Mouse (Mus musculus) mammary gland, adult 2 months (tissue): ENCODE data around the gene Krt88. TPM values are rescaled to one million over a fixed set of nuclear protein-coding genes. Genes with fewer than 3 reads are reported as not detected.

Experiments
- polyA plus RNA-seq: library from polyadenylated mRNA; depleted of rRNA; stranded (reverse); fragments of >200 nt; gene quantifications from 2 replicates; pipeline ENCODE4 v1.2.3, GENCODE M21; 2012; ENCODE audit warnings: low replicate concordance; rRNA removed

Gene Krt88
- not detected in 2 replicates for polyA plus RNA-seq

DNA sequence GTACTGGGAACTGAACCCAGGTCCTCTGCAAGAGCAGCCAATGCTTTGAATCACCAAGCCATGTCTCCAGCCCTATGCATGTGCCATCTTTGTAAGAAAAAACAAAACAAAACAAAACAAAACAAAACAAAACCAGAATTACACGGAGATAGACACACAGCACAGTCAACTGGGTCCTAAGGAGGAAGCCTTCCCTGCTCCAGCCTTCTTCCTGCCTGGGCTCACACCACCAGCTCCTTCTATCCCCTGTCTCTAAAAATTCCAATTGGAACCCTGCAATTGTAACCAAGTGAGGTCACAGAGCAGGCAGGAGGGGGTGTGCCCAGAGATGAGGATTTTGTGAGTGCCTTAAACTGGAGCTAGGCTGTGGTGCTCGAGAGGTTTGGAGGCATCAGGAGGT lies at the start of gene Krt88:
Gene Krt88 (plus strand): TSS at position 301 of the 400 bp plus-strand sequence.

GRCm38 (mm10) chr15:101410775-101411174 lies 36.8 kb upstream of the Krt88 start, which contains the start of gene Krt7:
Gene Krt7, plus strand, starts transcription at chr15:101411043.

DNA sequence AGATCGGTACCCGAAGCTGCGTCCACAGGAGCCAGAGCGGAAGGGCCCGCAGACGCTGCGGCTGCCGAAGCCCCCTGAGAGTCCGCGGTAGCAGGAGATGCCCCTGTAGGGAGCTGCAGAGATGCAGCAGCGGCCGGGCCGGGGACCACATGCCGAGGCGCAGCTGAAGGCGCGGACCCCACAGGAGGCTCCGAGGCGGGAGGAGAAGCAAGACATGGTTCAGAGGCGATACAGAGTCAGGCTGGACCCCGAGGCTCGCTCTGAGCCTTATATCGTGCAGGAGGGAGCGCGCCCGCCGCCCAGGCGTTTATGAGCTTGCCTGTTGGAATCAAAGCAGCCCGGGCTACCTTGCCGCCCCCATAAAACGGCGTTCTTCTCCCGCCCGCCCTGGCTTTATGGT lies 9.0 kb upstream of the Krt88 start, which contains the start of gene Krt87:
Gene Krt87 (minus strand): TSS at position 250 of the 400 bp plus-strand sequence.

DNA sequence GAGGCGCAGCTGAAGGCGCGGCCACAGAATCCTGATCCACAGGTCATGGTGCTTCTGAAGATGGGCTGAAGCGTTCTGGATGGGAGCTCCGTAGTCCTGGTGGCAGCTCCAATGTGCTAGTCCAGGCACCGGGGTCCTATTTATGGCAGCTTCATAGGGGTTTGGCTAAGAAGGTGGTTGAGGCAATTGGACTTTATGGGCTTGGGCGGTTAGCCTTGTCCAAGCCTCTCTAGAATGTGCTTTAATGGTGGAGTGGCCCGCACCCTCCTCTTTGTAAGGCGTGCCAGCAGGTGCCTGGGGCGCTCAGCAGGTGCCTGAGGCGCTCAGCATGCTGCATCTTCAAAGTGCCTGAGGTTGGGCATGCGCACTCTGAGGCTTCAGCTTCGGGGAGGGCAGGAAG lies 16.1 kb downstream of the Krt88 start, which contains the start of gene Krt81:
Gene Krt81 (minus strand): TSS at position 101 of the 400 bp plus-strand sequence.

DNA sequence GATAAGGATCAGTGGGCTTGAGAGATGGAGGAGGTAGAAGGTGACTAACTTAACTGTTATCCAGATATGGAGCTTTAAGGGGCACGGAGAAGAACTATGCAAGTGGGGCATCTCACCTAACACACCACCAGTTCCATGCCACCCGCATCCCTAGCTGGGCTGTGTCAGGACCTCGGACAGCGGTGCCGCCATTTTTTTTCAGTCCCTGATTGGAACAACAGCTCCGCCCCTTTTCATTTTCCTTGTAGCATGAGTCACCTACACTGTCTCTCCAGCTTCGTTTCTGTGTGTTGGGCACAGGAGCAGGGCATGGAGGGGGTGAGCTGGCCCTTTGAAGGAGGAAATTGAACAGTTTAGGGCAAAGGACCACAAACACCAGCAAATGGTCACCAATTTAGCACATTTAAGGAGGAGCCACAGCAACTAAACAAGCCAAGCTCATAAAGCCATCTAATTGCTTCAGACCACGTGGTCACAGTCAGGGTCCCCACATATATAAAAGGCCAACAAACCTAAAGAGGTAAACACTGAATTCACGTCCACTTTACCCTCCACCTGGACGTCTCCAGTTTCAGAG lies 25.5 kb downstream of the Krt88 start, which contains the start of gene Krt86:
Gene Krt86 (plus strand): TSS at position 527 of the 577 bp plus-strand sequence.

DNA sequence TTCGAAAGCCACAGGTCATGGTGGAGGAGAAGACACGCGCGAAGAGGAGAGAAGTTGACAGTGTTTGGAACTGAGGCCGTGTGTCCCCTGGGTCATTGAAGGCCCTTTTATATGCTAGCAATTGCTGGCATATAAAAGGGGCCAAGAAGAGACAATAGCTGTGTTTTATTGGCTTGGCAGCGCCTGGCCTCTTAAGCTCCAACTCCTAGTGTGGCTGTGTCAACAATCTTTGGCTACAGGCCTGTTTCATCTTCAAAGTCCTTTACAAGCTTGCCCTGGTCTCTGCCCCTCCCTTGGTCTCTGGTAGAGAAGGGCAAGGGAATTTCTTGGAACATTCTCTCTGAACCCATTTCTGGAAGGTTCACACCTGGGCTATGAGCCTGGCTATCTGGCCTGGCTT lies 43.9 kb downstream of the Krt88 start, which contains the start of gene Krt83:
Gene Krt83 (minus strand): TSS at position 82 of the 400 bp plus-strand sequence.

Other genes starting within 250 kb of the Krt88 start
- 7.8 and 21.9 TPM in 2 replicates for gene Grasp, start 223.6 kb upstream of the Krt88 start, polyA plus RNA-seq
- gene Nr4a1, start 193.5 kb upstream of the Krt88 start, polyA plus RNA-seq, result 28.9 and 38.2 TPM in 2 replicates
- 29.3 and 31.4 TPM in 2 replicates for gene Atg101, start 163.5 kb upstream of the Krt88 start, polyA plus RNA-seq
- 0.62 and 0.76 TPM in 2 replicates for gene 6030408B16Rik, start 154.5 kb upstream of the Krt88 start, polyA plus RNA-seq
- 8.3 and 21.5 TPM in 2 replicates for gene Krt80, start 77.6 kb upstream of the Krt88 start, polyA plus RNA-seq
- 34.4 and 55.3 TPM in 2 replicates for gene Krt7, start 36.7 kb upstream of the Krt88 start, polyA plus RNA-seq
- gene Krt87, start 8.9 kb upstream of the Krt88 start, polyA plus RNA-seq, result 0.31 and 0.45 TPM in 2 replicates
- not detected in 2 replicates for gene Krt81, start 16.0 kb downstream of the Krt88 start, polyA plus RNA-seq
- gene Krt86, start 25.7 kb downstream of the Krt88 start, polyA plus RNA-seq, result not detected in 2 replicates
- gene Krt83, start 43.8 kb downstream of the Krt88 start, polyA plus RNA-seq, result 0.11 and 0.35 TPM in 2 replicates
- gene Gm49425, start 69.5 kb downstream of the Krt88 start, polyA plus RNA-seq, result not detected in 2 replicates
- gene Krt84, start 85.1 kb downstream of the Krt88 start, polyA plus RNA-seq, result 0.05 TPM in 1 of 2 replicates, not detected in the other
- gene Krt82, start 102.9 kb downstream of the Krt88 start, polyA plus RNA-seq, result not detected in 2 replicates
- not detected in 2 replicates for gene Krt90, start 115.2 kb downstream of the Krt88 start, polyA plus RNA-seq
- 0.91 TPM in 1 of 2 replicates, not detected in the other for gene Krt75, start 126.2 kb downstream of the Krt88 start, polyA plus RNA-seq
- gene Gm5414, start 180.4 kb downstream of the Krt88 start, polyA plus RNA-seq, result not detected in 2 replicates
- gene Gm5478, start 199.6 kb downstream of the Krt88 start, polyA plus RNA-seq, result not detected in 2 replicates
- gene Krt6b, start 232.5 kb downstream of the Krt88 start, polyA plus RNA-seq, result not detected in 2 replicates
- 0.92 and 5.4 TPM in 2 replicates for gene Krt6a, start 246.6 kb downstream of the Krt88 start, polyA plus RNA-seq